Mouse (Mus musculus) hindbrain, embryonic 10.5 days (tissue): ENCODE data around the gene Tcte2. TPM values are rescaled to one million over a fixed set of nuclear protein-coding genes. Genes with fewer than 3 reads are reported as not detected.
A peak's percentile ranks its signal among the peaks of the same experiment; 100 is the strongest.

Source experiments
- DNase-seq: peaks from one replicate; pipeline ENCODE4 v3.0.0-alpha.2; 2017; ENCODE audit warnings: low spot score
- H3K27ac ChIP-seq: fragments of 300-500 bp; sonication (generic); 2 replicates; pipeline ENCODE4 v1.5.1; 2016; ENCODE audit warnings: mild to moderate bottlenecking, moderate library complexity
- H3K27me3 ChIP-seq: fragments of 300-500 bp; sonication (generic); 2 replicates; pipeline ENCODE4 v1.6.1; 2016; ENCODE audit warnings: mild to moderate bottlenecking; ENCODE audit not compliant: poor library complexity, insufficient read depth, severe bottlenecking
- H3K36me3 ChIP-seq: fragments of 300-500 bp; sonication (generic); 2 replicates; pipeline ENCODE4 v1.6.1; 2016; ENCODE audit warnings: mild to moderate bottlenecking, moderate library complexity
- H3K4me1 ChIP-seq: fragments of 300-500 bp; sonication (generic); replicated peaks from 2 replicates; pipeline ENCODE4 v1.6.1; 2016; ENCODE audit warnings: mild to moderate bottlenecking
- H3K4me3 ChIP-seq: fragments of 300-500 bp; sonication (generic); 2 replicates; pipeline ENCODE4 v1.5.1; 2016; ENCODE audit warnings: mild to moderate bottlenecking, moderate library complexity
- H3K9me3 ChIP-seq: fragments of 300-500 bp; sonication (generic); 2 replicates; pipeline ENCODE4 v1.6.1; 2016; ENCODE audit warnings: mild to moderate bottlenecking, moderate library complexity
- WGBS: fragments of 180-500 bp; shearing (Covaris S2); methylation state at CpG from one replicate; pipeline ENCODE4 v1.1.7; 2016; 5-methylcytosine and 5-hydroxymethylcytosine counted together
- polyA plus RNA-seq: library from polyadenylated mRNA; unstranded; fragments of >200 nt; fragmentation: Nextera tagmentation; extraction: Ambion mirVana; gene quantifications from 2 replicates; pipeline ENCODE4 v1.2.1, GENCODE M21; 2016

The Tcte2 gene
- polyA plus RNA-seq, 1 experiment from 2014 or later: 7.5 TPM

DNA sequence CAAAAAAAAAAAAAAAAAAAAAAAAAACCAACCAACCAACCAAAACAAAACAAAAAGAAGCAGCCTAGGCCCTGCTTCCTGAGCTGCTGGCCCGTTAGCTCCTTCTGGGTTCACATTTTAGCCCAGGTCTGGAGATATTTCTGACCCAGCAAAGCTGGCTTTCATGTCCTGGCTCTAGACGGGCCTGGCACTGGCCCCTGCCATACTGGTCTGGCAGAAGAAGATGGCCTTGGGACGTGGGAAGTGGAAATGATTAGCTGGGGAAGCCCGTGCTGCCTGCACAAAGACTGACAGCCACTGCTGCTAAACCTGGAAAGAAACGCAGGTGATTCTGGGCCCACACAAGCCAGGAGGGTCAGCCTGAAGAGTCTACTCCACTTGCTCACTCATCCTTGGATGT lies 50.5 kb downstream of the Tcte2 start:
- H3K4me1 ChIP-seq: no peaks in the 10 kb centered on the region
- H3K4me3 ChIP-seq: no peak overlapping the region
- no peak for DNase-seq
- H3K27me3 ChIP-seq: no peaks in the 10 kb centered on the region
- no peak overlapping the region for H3K27ac ChIP-seq
- 83% methylated on average over 5 of the region's 5 CpGs for WGBS
- H3K9me3 ChIP-seq: no peaks in the 10 kb centered on the region
- no peaks in the 10 kb centered on the region for H3K36me3 ChIP-seq

GRCm38 (mm10) chr17:13705481-13705921 lies 56.1 kb downstream of the Tcte2 start:
- Histone ChIP-seq H3K27ac (peak overlapping the region; percentile 59; the same call in 1 of the 2 replicates), H3K9me3 (0 out of 2 replicates have a peak, but pooled peaks cover 2% of the 10 kb centered on the region), H3K36me3 (no peaks in the 10 kb centered on the region), H3K27me3 (no peaks in the 10 kb centered on the region), H3K4me3 (no peak overlapping the region), H3K4me1 (peaks cover 31% of the 10 kb centered on the region)
- peak; percentile 45 for DNase-seq
- 29% methylated on average over 4 of the region's 4 CpGs for WGBS

DNA sequence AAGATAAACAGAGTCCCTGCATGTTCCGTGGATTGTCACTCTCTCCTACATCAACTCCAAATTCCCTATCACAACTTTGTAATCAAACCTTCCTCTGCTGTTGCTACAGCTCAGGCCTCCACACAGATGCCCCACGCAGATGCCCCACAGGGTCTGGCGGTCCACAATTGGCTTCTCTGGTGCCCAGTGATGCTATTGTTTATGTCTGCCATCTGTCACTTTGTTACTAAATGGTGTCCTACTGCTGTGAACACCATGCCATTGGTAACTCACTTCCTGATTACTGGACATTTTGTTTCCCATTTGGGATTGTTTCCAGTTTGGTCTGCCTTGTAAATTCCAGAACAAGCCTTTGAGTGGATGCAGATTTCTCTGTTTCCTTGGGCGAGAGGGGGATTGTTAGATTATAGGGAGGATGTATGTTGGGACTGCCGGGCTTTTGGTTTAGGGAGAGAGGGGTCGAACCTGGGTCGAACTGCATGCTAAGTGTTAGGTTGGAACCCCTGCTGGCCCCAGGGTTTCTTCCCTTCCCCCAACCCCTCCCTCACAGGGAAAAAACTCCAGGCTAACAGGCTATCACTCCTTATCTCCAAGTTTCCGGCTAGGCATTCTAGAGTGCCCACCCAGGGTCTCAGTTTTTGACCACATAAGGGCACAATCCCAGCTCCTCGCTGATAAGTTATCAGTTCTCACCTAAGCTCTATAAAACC lies 57.9 kb downstream of the Tcte2 start:
- H3K27ac ChIP-seq: 0 out of 2 replicates have a peak overlapping the region, but pooled peaks have one; percentile 30
- WGBS: 46% methylated on average over 9 of the region's 9 CpGs

DNA sequence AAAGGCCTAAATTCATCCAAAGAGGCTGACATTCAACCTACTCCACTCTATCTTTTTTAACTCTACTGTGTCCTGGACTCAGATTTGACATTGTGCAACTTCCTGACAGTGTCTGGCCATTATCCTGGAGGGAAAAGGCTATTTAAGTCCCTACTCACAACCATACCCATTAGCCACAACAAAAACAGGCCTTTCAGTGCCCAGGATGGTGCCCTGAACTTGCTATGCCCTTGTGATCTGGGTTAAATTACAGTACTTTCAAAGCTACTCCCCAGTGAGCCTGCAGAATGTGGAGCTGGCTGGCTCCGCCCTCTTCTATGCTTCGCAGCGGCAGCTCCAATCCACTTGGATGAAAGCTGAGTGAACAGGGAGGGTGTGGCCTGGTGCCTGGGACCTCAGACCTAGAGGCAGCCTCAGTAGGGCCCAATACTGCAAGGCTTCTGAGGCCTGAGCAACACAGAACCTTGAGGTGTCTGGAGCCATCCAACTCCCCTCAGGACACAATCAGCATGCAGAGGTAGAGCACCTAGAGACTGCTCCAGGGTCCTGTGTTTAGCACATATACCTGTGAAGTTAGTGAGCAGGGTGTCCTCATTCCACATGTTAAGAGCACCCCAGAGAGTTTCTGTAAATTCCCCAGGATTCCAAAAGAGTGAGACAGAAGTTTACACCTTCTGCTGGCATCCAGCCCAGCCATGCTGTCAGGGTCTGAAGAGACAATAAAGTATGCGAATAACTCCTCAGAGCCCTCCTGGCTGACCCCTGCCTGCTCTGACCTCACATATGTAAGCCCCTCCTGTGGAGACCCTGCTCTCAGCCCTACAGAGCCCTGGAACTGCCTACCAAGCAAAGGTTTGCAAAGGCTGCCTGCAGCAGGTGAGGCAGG lies 61.3 kb downstream of the Tcte2 start:
- Histone ChIP-seq H3K27ac (peak overlapping the region; percentile 74), H3K4me3 (no peak overlapping the region), H3K4me1 (peaks cover 38% of the 10 kb centered on the region), H3K27me3 (no peaks in the 10 kb centered on the region), H3K36me3 (no peaks in the 10 kb centered on the region), H3K9me3 (0 out of 2 replicates have a peak, but pooled peaks cover 2% of the 10 kb centered on the region)
- DNase-seq: peak; percentile 61
- 18% methylated on average over 4 of the region's 4 CpGs for WGBS

More for the DNA sequence above, 57.9 kb downstream of the Tcte2 start:
- H3K36me3 ChIP-seq: no peaks in the 10 kb centered on the region
- no peak for DNase-seq
- H3K4me3 ChIP-seq: no peak overlapping the region
- H3K4me1 ChIP-seq: peaks cover 45% of the 10 kb centered on the region
- H3K27me3 ChIP-seq: no peaks in the 10 kb centered on the region
- 0 out of 2 replicates have a peak, but pooled peaks cover 2% of the 10 kb centered on the region for H3K9me3 ChIP-seq

GRCm38 (mm10) chr17:13699716-13700115 lies 61.9 kb downstream of the Tcte2 start:
- DNase-seq: no peak
- Histone ChIP-seq H3K4me3 (no peak overlapping the region), H3K36me3 (no peaks in the 10 kb centered on the region), H3K27me3 (no peaks in the 10 kb centered on the region), H3K27ac (peak overlapping the region; percentile 74), H3K4me1 (peaks cover 33% of the 10 kb centered on the region), H3K9me3 (0 out of 2 replicates have a peak, but pooled peaks cover 2% of the 10 kb centered on the region)
- 63% methylated on average over 7 of the region's 7 CpGs for WGBS

DNA sequence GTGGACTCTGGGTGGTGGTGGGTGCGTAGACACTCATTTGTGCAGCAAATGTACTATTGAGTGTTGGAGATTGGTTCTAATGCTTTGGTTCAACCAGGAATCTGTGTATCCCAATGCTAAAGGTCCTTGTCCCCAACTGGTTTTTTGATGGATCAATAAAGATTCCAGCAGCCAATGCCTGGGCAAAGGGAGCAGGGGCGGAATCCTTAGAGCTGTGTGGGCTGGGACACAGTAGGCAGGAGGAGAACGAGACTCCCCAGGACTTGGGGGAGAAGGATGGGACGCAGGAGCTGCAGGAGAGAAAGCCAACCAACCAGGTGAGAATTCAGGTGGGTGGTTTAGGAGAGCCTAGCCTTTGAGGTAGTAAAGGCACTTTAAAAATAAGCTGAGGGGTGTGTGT lies 63.4 kb downstream of the Tcte2 start:
- Histone ChIP-seq H3K4me1 (peaks cover 23% of the 10 kb centered on the region), H3K9me3 (0 out of 2 replicates have a peak, but pooled peaks cover 2% of the 10 kb centered on the region), H3K27ac (no peak overlapping the region), H3K36me3 (no peaks in the 10 kb centered on the region), H3K4me3 (no peak overlapping the region), H3K27me3 (no peaks in the 10 kb centered on the region)
- no peak for DNase-seq
- 85% methylated on average over 4 of the region's 4 CpGs for WGBS

DNA sequence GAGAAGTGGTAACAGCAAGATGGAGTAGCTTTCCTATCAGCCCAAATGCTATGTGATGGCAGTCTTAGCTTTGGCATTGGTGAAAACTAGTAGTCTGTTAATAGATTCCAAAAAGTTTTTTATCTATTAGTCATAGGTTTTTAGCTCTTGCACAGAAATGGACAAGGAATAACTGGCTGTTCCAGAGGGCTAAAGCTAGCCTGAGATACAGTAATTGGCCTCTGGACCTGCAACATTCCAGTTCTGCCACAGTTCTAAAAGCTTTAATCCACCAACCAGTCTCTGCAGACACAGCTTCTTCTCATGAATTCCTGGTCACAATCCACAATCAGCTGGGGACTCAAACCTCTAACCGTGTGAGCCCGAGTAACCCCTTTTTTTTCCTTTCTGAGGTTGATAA lies 64.0 kb downstream of the Tcte2 start:
- no peaks in the 10 kb centered on the region for H3K36me3 ChIP-seq
- H3K4me1 ChIP-seq: peaks cover 21% of the 10 kb centered on the region
- WGBS: 86% methylated on average over 2 of the region's 2 CpGs

GRCm38 (mm10) chr17:13695881-13696280 lies 65.7 kb downstream of the Tcte2 start:
- Histone ChIP-seq H3K4me3 (no peak overlapping the region), H3K27ac (no peak overlapping the region), H3K36me3 (no peaks in the 10 kb centered on the region), H3K4me1 (peaks cover 18% of the 10 kb centered on the region), H3K9me3 (no peaks in the 10 kb centered on the region), H3K27me3 (no peaks in the 10 kb centered on the region)
- DNase-seq: no peak
- WGBS: 87% methylated on average over 5 of the region's 5 CpGs

More for the DNA sequence above, 64.0 kb downstream of the Tcte2 start:
- Histone ChIP-seq H3K9me3 (0 out of 2 replicates have a peak, but pooled peaks cover 2% of the 10 kb centered on the region), H3K4me3 (no peak overlapping the region), H3K27me3 (no peaks in the 10 kb centered on the region), H3K27ac (no peak overlapping the region)
- no peak for DNase-seq

DNA sequence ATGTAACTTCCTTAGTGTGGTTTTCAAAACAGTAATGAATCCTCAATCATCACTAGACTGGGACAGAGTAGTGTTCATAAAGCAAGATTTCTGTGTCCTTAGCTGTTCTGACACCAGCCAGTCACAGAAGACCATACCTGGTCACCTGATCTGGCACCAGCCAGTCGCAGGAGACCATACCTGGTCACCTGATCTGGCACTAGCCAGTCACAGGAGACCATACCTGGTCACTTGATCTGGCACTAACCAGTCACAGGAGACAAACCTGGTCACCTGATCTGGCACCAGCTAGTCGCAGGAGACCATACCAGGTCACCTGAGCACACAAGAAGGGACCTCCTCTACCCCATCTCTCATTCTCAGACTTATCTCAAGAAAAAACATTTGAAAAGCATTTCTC lies 66.4 kb downstream of the Tcte2 start:
- no peaks in the 10 kb centered on the region for H3K27me3 ChIP-seq
- no peaks in the 10 kb centered on the region for H3K9me3 ChIP-seq
- no peak overlapping the region for H3K27ac ChIP-seq
- H3K36me3 ChIP-seq: no peaks in the 10 kb centered on the region
- H3K4me1 ChIP-seq: peaks cover 11% of the 10 kb centered on the region
- DNase-seq: no peak
- no peak overlapping the region for H3K4me3 ChIP-seq
- WGBS: 93% methylated on average over 2 of the region's 2 CpGs

DNA sequence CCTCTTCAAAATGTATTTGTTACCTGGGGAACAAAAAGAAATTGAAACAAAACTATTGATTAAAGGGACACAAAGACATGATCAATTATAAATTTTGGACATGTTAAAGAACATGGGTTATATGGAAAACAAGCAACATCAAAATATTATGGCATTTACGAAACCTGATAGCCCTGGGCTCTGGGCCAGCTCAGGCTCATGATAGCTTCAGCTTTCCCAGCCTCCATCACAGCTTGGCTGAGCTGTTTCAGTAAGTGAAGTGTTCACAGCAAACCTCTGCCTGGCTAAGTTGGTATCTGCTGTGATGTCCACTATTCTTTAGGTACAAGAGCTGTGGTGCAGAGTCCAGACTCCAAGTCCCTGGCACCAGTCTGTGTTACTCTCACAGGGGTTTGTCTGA lies 67.4 kb downstream of the Tcte2 start:
- no peak for DNase-seq
- Histone ChIP-seq H3K4me3 (no peak overlapping the region), H3K4me1 (peaks cover under 1% of the 10 kb centered on the region), H3K27ac (no peak overlapping the region), H3K27me3 (no peaks in the 10 kb centered on the region), H3K36me3 (no peaks in the 10 kb centered on the region), H3K9me3 (no peaks in the 10 kb centered on the region)
- WGBS: 91% methylated on average over 1 of the region's 1 CpGs

DNA sequence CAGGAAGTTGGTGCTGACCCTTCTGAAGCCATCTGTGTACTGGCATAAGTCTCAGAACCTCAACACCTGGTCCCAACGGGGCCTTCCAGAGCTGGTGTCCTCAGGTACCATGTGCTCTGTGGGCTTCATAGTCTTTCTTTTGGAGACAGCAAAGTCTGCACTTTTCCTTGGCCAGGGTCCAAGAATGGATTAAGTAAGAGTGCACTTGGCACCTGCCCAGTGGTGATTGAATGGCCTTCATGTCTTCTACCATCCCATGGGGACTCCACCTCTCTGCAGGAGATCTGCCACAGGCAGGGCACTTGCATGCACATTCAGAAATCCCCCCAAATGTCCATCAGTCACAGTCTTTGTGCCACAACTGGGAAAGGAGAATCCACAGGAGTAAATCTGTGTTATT lies 74.0 kb downstream of the Tcte2 start:
- WGBS: 78% methylated on average over 1 of the region's 1 CpGs
- Histone ChIP-seq H3K4me3 (no peak overlapping the region), H3K9me3 (no peaks in the 10 kb centered on the region), H3K27ac (no peak overlapping the region), H3K4me1 (peaks cover 45% of the 10 kb centered on the region), H3K27me3 (no peaks in the 10 kb centered on the region), H3K36me3 (no peaks in the 10 kb centered on the region)
- DNase-seq: no peak

DNA sequence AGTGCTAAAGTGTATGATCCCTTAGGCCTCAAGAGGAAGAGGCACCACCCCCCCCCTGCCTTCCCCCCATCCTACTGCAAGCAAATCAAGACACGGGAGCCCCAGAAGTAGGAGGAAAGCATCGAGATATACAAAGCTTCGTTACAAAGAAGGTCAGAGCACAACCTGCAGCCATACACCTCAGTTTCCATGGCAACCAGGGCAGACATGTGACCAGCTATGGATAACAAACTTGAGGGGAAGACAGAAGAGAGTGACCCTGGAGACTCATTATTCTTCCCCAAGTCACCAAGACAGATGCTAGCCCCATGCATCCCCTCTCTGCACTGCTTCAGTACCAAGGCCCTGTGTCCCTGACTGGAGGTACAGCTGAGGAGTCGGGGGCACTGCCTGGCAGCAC lies 74.5 kb downstream of the Tcte2 start:
- H3K4me1 ChIP-seq: peaks cover 51% of the 10 kb centered on the region
- 64% methylated on average over 4 of the region's 4 CpGs for WGBS
- no peak overlapping the region for H3K4me3 ChIP-seq
- no peaks in the 10 kb centered on the region for H3K27me3 ChIP-seq
- H3K36me3 ChIP-seq: no peaks in the 10 kb centered on the region
- no peaks in the 10 kb centered on the region for H3K9me3 ChIP-seq
- H3K27ac ChIP-seq: no peak overlapping the region
- no peak for DNase-seq

- no peak overlapping the region for H3K27ac ChIP-seq
- H3K4me3 ChIP-seq: no peak overlapping the region
- H3K9me3 ChIP-seq: 0 out of 2 replicates have a peak, but pooled peaks cover 3% of the 10 kb centered on the region
- no peak for DNase-seq
- no peaks in the 10 kb centered on the region for H3K27me3 ChIP-seq
- no peaks in the 10 kb centered on the region for H3K36me3 ChIP-seq
- peaks cover 62% of the 10 kb centered on the region for H3K4me1 ChIP-seq
- whole genome bisulfite sequencing: 87% methylated on average over 3 of the region's 3 CpGs
These were observed 76.0 kb downstream of the Tcte2 start for GRCm38 (mm10) chr17:13685621-13686020.
